In genomic region chr2:153160844-153161683, GRCm38 (mm10) we compare ENCODE assay signal across 7 mouse cellular contexts. TPM values are rescaled to one million over a fixed set of nuclear protein-coding genes. Genes with fewer than 3 reads are reported as not detected.
DNase-seq lines count a peak whose midpoint lies in the region; ATAC-seq lines count a peak whose summit lies in the region.

Tm9sf4 (plus strand) TSS chr2:153161303.

- H3K9ac ChIP-seq in intestine, embryonic 16.5 days (ENCODE audit: low read depth, low read length): peak within 1 kb of the TSS; percentile 88
- H3K9ac ChIP-seq in midbrain, embryonic 11.5 days (ENCODE audit: low read length): peak within 1 kb of the TSS; percentile 96

- H3K4me3 ChIP-seq in intestine, embryonic 16.5 days (ENCODE audit: low read length): peak within 1 kb of the TSS; percentile 75
- peak within 1 kb of the TSS; percentile 89 for H3K4me3 ChIP-seq in midbrain, embryonic 11.5 days (ENCODE audit: low read depth, low read length)

- peak within 1 kb of the TSS; percentile 88 for H3K4me2 ChIP-seq in intestine, embryonic 16.5 days (ENCODE audit: low read depth, low read length)
- peak within 1 kb of the TSS; percentile 64 for H3K4me2 ChIP-seq in midbrain, embryonic 11.5 days

- no peaks in the 10 kb centered on the region for H3K27me3 ChIP-seq in intestine, embryonic 16.5 days (replicated peaks; ENCODE audit: control insufficient read depth, insufficient read depth, low read length)
- H3K27me3 ChIP-seq in midbrain, embryonic 11.5 days (ENCODE audit: control insufficient read depth, insufficient read depth, low read length): no peaks in the 10 kb centered on the region

- 9% methylated on average over 34 of the region's 34 CpGs for WGBS in intestine, embryonic 16.5 days
- WGBS in midbrain, embryonic 11.5 days: 10% methylated on average over 34 of the region's 34 CpGs

- H3K27ac ChIP-seq in intestine, embryonic 16.5 days (ENCODE audit: low read length): peak within 1 kb of the TSS; percentile 80
- peak within 1 kb of the TSS; percentile 87 for H3K27ac ChIP-seq in midbrain, embryonic 11.5 days (ENCODE audit: low read depth, low read length)

- no peaks in the 10 kb centered on the region for H3K36me3 ChIP-seq in intestine, embryonic 16.5 days (ENCODE audit: control insufficient read depth, insufficient read depth, low read length)
- no peaks in the 10 kb centered on the region for H3K36me3 ChIP-seq in midbrain, embryonic 11.5 days (ENCODE audit: control insufficient read depth, insufficient read depth, low read length)

- no peaks in the 10 kb centered on the region for H3K9me3 ChIP-seq in intestine, embryonic 16.5 days (ENCODE audit: control insufficient read depth, low read length)
- no peaks in the 10 kb centered on the region for H3K9me3 ChIP-seq in midbrain, embryonic 11.5 days (ENCODE audit: control insufficient read depth, low read length)

- intact Hi-C loops in left cerebral cortex, postnatal 36 days (cut with DNase I): loop anchor here (5.0 kb wide), 1 partner anchor 81 kb away; the partner anchor contains the start of genes Plagl2 and Pofut1

- ATAC-seq in intestine, embryonic 16.5 days: peak; percentile 91
- ATAC-seq in midbrain, embryonic 11.5 days (ENCODE audit: low FRiP score): peak; percentile 94

- H3K4me1 ChIP-seq in intestine, embryonic 16.5 days (ENCODE audit: control insufficient read depth, insufficient read depth, low read length): peaks cover 10% of the 10 kb centered on the region
- H3K4me1 ChIP-seq in midbrain, embryonic 11.5 days (ENCODE audit: control insufficient read depth, insufficient read depth, low read length): peaks cover 7% of the 10 kb centered on the region

- DNase-seq in adrenal gland, adult 8-10 months: peak; percentile 88
- DNase-seq in embryo, embryonic 9.5 days (ENCODE audit: extremely low spot score): peak; percentile 92
- peak; percentile 70 to 93 for DNase-seq in gastrocnemius, postnatal 4 days (ENCODE audit: low spot score in 2 of 2)
- peak; percentile 94 to 97 for DNase-seq in left cerebral cortex, postnatal 36 days (ENCODE audit: low spot score in 2 of 2)
- DNase-seq in midbrain, embryonic 11.5 days (ENCODE audit: low spot score, missing footprints): peak; percentile 99
- DNase-seq in skeletal muscle tissue, adult 2 months (ENCODE audit: low read depth, low spot score): peak; percentile 80

RNA-seq across cellular contexts. Expression of gene Tm9sf4, which starts in this region (rescaled TPM):
- 100 to 1,000 TPM in 3 of 4 experiments, 10 to 100 TPM in 1; 96.3 to 115 (median 112) TPM for total RNA-seq in adrenal gland, adult 8-10 months (2022)
- 10 to 100 TPM; 79.4 to 83.5 TPM for total RNA-seq in gastrocnemius, postnatal 4 days (2021)
- polyA plus RNA-seq in intestine, embryonic 16.5 days (2015; fragmentation: Nextera tagmentation; extraction: Ambion mirVana): 95.8 and 101 TPM in 2 replicates
- total RNA-seq in left cerebral cortex, postnatal 36 days (2021): 100 to 1,000 TPM; 114 to 123 TPM
- polyA plus RNA-seq in midbrain, embryonic 11.5 days (2014; fragmentation: Nextera tagmentation; extraction: Ambion mirVana): 80.9 and 85.9 TPM in 2 replicates

Comparison
In these comparisons a context has a peak if more than half of its experiments do, and no peak if none do; other contexts are left out.
1. Peak in every context shown above with its lines: DNase-seq, ATAC-seq, H3K4me3 ChIP-seq and H3K27ac ChIP-seq.